Mouse (Mus musculus) hindbrain, postnatal 0 days (tissue): ENCODE results near the gene Tmem247. TPM values are rescaled to one million over a fixed set of nuclear protein-coding genes. Genes with fewer than 3 reads are reported as not detected.
A peak's percentile ranks its signal among the peaks of the same experiment; 100 is the strongest.

Experiments
- ATAC-seq: fragments of 200-750 bp; cut with Nextera tagmentation; 2 replicates; pipeline ENCODE4 v1.8.0; 2017; ENCODE audit warnings: mild to moderate bottlenecking, moderate TSS enrichment, moderate library complexity
- DNase-seq: peaks from one replicate; pipeline ENCODE4 v3.0.0-alpha.2; 2015; ENCODE audit warnings: low spot score
- H3K27ac ChIP-seq: fragments of 300-500 bp; sonication (generic); 2 replicates; pipeline ENCODE4 v1.5.1; 2014; ENCODE audit warnings: mild to moderate bottlenecking
- H3K27me3 ChIP-seq: fragments of 300-500 bp; sonication (generic); 2 replicates; pipeline ENCODE4 v1.6.1; 2014; ENCODE audit warnings: low read length, mixed read lengths; ENCODE audit not compliant: insufficient read depth
- H3K36me3 ChIP-seq: fragments of 300-500 bp; sonication (generic); 2 replicates; pipeline ENCODE4 v1.6.1; 2014; ENCODE audit warnings: low read length, mixed read lengths; ENCODE audit not compliant: insufficient read depth
- H3K4me1 ChIP-seq: fragments of 300-500 bp; sonication (generic); 2 replicates; pipeline ENCODE4 v1.6.1; 2014; ENCODE audit warnings: antibody characterized with exemption, low read length, mixed read lengths; ENCODE audit not compliant: insufficient read depth
- H3K4me2 ChIP-seq: fragments of 300-500 bp; sonication (generic); 2 replicates; pipeline ENCODE4 v1.6.1; 2014; ENCODE audit warnings: low read depth, mild to moderate bottlenecking, low read length, moderate library complexity, mixed read lengths
- H3K4me3 ChIP-seq: fragments of 300-500 bp; sonication (generic); 2 replicates; pipeline ENCODE4 v1.5.1; 2014; ENCODE audit warnings: low read length
- H3K9ac ChIP-seq: fragments of 300-500 bp; sonication (generic); replicated peaks from 2 replicates; pipeline ENCODE4 v1.6.1; 2014; ENCODE audit warnings: mild to moderate bottlenecking, low read length, moderate library complexity, mixed read lengths
- H3K9me3 ChIP-seq: fragments of 300-500 bp; sonication (generic); 2 replicates; pipeline ENCODE4 v1.6.1; 2016; ENCODE audit warnings: low read length, mixed read lengths
- CTCF ChIP-seq: IDR thresholded peaks from 2 replicates; pipeline ENCODE4 v1.5.1; 2016; ENCODE audit warnings: antibody characterized with exemption, control low read depth, low read depth
- WGBS: fragments of 180-500 bp; shearing (Covaris S2); extraction: QIAGEN DNeasy Blood & Tissue Kit; methylation state at CpG from one replicate; pipeline ENCODE4 v1.1.7; 2014; 5-methylcytosine and 5-hydroxymethylcytosine counted together
- polyA plus RNA-seq: library from polyadenylated mRNA; unstranded; fragments of >200 nt; fragmentation: Nextera tagmentation; extraction: Ambion mirVana; gene quantifications from 2 replicates; pipeline ENCODE4 v1.2.1, GENCODE M21; 2015
- total RNA-seq: library from RNA; depleted of rRNA; stranded (reverse); fragments of >200 nt; gene quantifications from 2 replicates; pipeline ENCODE4 v1.2.3, GENCODE M21; 2014

Gene Tmem247
- total and polyA plus RNA-seq, 2 experiments from 2014 or later = not detected

DNA sequence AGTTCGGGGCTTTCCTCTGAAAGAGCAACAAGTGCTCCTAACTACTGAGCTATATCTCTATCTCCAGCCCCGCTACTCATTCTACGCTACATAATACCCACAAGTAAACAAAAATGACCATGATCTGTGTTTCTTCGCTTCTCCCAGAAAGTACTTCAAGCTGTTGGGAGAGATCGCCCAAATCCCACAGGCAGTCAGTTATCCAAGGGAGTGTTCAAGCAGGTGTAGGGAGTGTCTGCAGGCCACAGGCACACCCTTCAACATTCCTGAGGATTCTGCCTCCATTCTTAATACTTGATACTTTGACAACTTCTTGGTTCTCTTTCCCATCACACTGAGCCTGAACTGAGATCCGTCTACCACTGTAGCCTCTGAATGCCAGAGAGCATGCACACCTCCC is 26.0 kb downstream of the Tmem247 start:
- peaks cover 3% of the 10 kb centered on the region; the same call in 1 of the 2 replicates for H3K4me1 ChIP-seq
- no peak overlapping the region for H3K27ac ChIP-seq
- no peak overlapping the region for H3K9ac ChIP-seq
- H3K36me3 ChIP-seq = no peaks in the 10 kb centered on the region
- ATAC-seq (no peak), DNase-seq (no peak)
- no peaks in the 10 kb centered on the region for H3K9me3 ChIP-seq
- no peak overlapping the region for H3K4me3 ChIP-seq
- H3K27me3 ChIP-seq = no peaks in the 10 kb centered on the region
- H3K4me2 ChIP-seq = no peak overlapping the region
- WGBS = 94% methylated on average over 6 of the region's 6 CpGs
- no peak for TF ChIP-seq CTCF

DNA sequence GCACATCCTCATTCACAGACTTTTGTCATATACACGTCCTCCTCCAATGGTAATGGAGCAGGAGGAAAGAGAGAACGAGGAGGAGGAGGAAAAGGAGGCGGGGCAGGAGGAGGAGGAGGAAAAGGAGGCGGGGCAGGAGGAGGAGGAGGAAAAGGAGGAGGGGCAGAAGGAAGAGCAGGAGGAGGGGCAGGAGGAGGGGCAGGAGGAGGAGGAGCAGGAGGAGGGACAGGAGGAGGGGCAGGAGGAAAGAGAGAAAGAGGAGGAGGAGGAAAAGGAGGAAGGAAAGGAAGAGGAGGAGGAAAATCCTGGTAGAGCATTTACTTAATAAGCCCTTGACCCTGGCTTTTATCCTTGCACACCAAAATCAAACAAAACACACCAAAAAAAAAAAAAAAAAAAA is 28.9 kb downstream of the Tmem247 start:
- Histone ChIP-seq H3K4me3 (no peak overlapping the region), H3K4me1 (peaks cover 6% of the 10 kb centered on the region; the same call in 1 of the 2 replicates), H3K4me2 (no peak overlapping the region), H3K36me3 (no peaks in the 10 kb centered on the region), H3K27me3 (no peaks in the 10 kb centered on the region), H3K27ac (no peak overlapping the region), H3K9me3 (no peaks in the 10 kb centered on the region), H3K9ac (no peak overlapping the region)
- DNase-seq (no peak), ATAC-seq (no peak)
- no peak for TF ChIP-seq CTCF
- 52% methylated on average over 4 of the region's 4 CpGs for WGBS

DNA sequence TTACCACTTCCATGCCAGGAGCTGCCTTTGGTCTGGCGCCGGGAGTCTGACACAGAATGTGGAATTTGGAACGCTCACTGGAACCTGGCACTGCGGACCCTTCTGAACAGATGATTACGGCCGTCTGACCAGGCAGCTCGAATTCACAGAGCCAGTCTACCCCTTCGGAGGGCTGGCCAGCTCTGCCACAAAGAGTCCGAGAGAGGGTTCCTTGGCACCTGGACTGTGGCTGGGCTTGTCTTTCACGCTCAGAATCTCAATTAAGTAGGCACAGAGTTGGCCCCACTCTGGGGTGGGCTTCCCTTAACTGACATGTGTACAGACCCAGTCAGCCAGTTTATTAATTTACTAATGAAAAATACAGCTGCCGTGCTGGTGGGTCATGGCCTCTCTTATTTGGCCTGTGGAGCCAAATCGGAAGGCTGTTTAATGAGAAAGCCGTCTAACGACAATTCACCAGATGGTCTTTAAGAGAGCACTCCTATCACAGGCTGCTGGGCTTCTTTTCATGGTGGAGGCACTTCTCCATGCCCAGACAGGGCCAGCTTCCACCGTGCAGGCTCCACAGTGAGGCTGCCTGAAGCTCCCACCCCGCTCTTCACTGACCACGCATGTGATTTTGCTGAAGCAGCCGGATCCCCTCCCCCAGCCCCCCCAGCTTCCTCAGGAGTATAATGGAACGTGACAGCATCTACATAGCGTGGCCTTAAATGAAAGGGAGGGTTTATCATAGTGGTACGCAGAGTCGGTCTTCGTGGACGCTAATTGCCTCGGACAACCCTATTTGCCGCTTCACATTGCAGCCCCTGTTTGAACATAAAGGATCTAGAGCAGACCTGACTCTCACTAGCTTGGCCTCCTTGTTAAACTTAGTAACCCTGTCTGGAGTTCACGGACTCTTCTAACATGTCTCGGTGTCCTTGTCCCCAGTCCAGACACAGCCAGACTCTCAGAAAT is 31.0 kb downstream of the Tmem247 start, which contains the start of gene Atp6v1e2:
TSS of gene Atp6v1e2 (minus strand) at position 58 of the 957 bp plus-strand sequence.
- Histone ChIP-seq H3K4me3 (no peak within 1 kb of the TSS), H3K9ac (no peak within 1 kb of the TSS), H3K27ac (peak within 1 kb of the TSS; percentile 75), H3K4me1 (peaks cover 6% of the 10 kb centered on the region; the same call in 1 of the 2 replicates), H3K27me3 (no peaks in the 10 kb centered on the region), H3K4me2 (no peak within 1 kb of the TSS), H3K9me3 (no peaks in the 10 kb centered on the region), H3K36me3 (no peaks in the 10 kb centered on the region)
- ATAC-seq (peak; percentile 91), DNase-seq (peak; percentile 80)
- no peak for TF ChIP-seq CTCF
- WGBS = 42% methylated on average over 28 of the region's 28 CpGs

DNA sequence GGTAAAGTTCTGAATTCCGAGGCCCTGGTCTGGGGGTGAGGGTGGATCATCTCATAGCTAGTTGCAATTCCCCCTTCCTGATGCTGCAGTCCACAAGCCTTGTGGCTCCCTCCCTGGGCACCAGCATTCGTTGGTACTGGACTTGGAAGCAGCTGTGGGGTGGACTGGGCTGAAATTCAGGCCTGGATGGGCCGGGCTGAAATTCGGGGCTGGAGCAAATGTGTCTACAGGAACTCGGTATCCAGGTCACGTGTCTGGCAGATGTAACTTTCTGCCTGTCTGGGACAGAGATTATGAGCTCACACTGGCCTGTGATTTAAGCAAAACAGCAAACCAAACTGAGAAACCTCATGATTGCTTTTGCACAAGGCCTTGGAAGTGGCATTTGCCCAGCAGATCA is 31.7 kb downstream of the Tmem247 start:
- Histone ChIP-seq H3K4me2 (no peak overlapping the region), H3K27me3 (no peaks in the 10 kb centered on the region), H3K9me3 (no peaks in the 10 kb centered on the region), H3K27ac (peak overlapping the region; percentile 75; the same call in 1 of the 2 replicates), H3K4me1 (peaks cover 6% of the 10 kb centered on the region; the same call in 1 of the 2 replicates), H3K9ac (no peak overlapping the region), H3K4me3 (no peak overlapping the region), H3K36me3 (no peaks in the 10 kb centered on the region)
- no peak for DNase-seq
- TF ChIP-seq CTCF = no peak
- ATAC-seq = peak; percentile 28; the same call in 1 of the 2 replicates
- WGBS = 56% methylated on average over 6 of the region's 6 CpGs

DNA sequence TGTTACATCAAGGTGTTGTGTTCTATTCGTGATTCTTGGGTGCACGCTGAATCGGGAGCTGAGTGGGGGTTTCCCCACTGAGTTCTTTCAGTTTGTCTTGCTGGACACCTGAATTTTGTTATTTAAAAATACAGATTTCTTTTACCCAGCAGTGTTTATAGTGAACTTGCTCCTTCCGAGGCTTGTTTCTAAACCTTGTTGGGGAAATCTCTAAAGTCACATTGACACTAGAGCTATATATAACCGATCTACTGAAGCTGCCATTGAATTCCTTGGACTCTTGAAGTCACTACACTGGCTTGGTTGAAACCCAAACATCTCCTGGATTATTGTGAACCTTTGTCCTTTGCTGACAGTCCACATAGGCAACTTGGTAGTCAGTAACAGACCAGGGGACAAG is 40.1 kb downstream of the Tmem247 start:
- Histone ChIP-seq H3K4me2 (no peak overlapping the region), H3K4me1 (0 out of 2 replicates have a peak, but pooled peaks cover 8% of the 10 kb centered on the region), H3K9me3 (no peaks in the 10 kb centered on the region), H3K9ac (no peak overlapping the region), H3K27ac (no peak overlapping the region), H3K27me3 (no peaks in the 10 kb centered on the region), H3K4me3 (no peak overlapping the region), H3K36me3 (no peaks in the 10 kb centered on the region)
- ATAC-seq = no peak
- no peak for TF ChIP-seq CTCF
- WGBS = 94% methylated on average over 5 of the region's 5 CpGs
- no peak for DNase-seq

DNA sequence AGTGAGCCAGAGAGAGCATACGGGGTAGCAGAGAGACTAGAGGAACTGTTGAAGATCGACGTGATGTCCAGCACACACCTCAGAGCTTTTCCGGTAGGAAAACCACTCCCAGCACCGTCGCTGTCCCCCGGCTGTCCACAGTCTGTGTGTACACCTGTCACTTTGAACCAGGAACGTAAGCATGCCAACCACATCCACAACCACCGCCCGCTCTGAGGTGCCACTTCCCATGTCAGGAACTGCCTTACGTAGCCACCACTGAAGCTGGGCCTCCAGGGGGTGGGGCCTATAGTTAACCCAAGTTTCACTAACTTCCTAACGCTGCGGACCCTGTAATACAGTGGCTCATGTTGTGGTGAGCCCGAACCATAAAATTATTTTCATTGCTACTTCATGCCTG is 40.8 kb downstream of the Tmem247 start:
- ATAC-seq (no peak), DNase-seq (no peak)
- H3K36me3 ChIP-seq = no peaks in the 10 kb centered on the region
- 88% methylated on average over 14 of the region's 14 CpGs for WGBS
- no peak overlapping the region for H3K27ac ChIP-seq
- H3K9ac ChIP-seq = no peak overlapping the region
- no peaks in the 10 kb centered on the region for H3K27me3 ChIP-seq
- no peak for TF ChIP-seq CTCF
- H3K4me3 ChIP-seq = no peak overlapping the region
- 0 out of 2 replicates have a peak, but pooled peaks cover 8% of the 10 kb centered on the region for H3K4me1 ChIP-seq
- H3K9me3 ChIP-seq = no peaks in the 10 kb centered on the region
- no peak overlapping the region for H3K4me2 ChIP-seq
